Mouse (Mus musculus) 3T3-L1 (cell line): ENCODE measurements around the gene L3mbtl3.
A peak's percentile ranks its signal among the peaks of the same experiment; 100 is the strongest.

Experiments
- DNase-seq: peaks from one replicate; pipeline ENCODE4 v3.0.0-alpha.2; 2015; ENCODE audit warnings: low read depth, low spot score

Gene L3mbtl3

GRCm38 (mm10) chr10:26239090-26239489, 136.7 kb downstream of the L3mbtl3 start:
- peak; percentile 9 for DNase-seq

GRCm38 (mm10) chr10:26238559-26238958, 137.2 kb downstream of the L3mbtl3 start:
- peak; percentile 26 for DNase-seq

- no peak for DNase-seq
Measured at GRCm38 (mm10) chr10:26232071-26232653, 143.6 kb downstream of the L3mbtl3 start.

GRCm38 (mm10) chr10:26229488-26229887, 146.3 kb downstream of the L3mbtl3 start, which contains the start of gene Samd3:
Gene Samd3 (plus strand): TSS chr10:26229707.
- no peak for DNase-seq

- DNase-seq: no peak
Measured at GRCm38 (mm10) chr10:26228187-26228586, 147.6 kb downstream of the L3mbtl3 start.

- DNase-seq: no peak
Measured at GRCm38 (mm10) chr10:26226734-26227133, 149.0 kb downstream of the L3mbtl3 start.

- DNase-seq: no peak
Measured at GRCm38 (mm10) chr10:26226241-26226640, 149.5 kb downstream of the L3mbtl3 start.
